Mouse (Mus musculus): Measurements from ENCODE around the gene Nr4a1.
A peak's percentile ranks its signal among the peaks of the same experiment; 100 is the strongest.

Gene Nr4a1

DNA sequence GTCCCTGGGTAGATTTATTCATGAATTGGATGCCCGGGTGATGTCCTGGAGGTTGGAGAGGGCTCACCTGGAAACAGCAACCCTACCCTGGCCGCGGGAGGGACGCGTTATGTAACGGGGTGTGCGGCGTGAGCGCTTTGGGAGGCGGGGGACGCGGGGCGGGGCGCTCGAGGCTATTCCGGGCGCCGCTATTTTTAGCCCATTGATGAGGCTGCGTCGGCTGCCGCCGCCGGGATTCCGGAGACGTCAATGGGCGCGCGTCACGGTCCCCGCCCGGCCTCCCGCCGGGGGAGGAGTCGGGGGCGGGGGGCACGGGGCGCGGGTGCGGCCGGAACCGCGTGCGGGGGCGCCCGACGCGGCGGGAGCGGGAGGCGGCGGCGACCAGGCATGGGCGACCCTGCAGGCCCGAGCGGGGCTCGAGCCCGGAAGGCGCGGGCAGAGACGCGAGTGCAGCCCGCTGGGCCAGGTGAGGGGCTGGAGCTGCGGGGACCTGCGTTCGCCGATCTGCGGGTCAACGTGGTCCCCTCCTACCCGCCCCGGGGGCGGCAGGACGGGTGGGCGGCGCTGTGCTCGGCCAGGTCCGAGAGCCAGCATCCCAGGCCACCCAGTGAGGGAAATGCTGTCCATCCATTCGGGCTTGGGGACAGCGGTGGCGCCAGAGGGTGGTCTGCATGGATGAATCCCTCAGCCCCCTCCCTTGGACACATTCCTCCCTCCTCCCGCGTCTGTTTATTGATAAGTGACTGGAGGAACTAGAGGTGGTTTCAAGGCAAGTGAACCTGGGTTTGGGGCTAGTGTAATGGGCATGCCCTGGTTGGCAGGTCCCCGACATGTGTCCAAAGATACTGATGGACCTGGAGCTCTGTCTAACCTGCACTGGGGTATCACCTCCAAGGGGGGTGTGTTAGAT lies at the start of gene Nr4a1:
Nr4a1 (plus strand) TSS at position 384 of the 910 bp plus-strand sequence.
- DNase-seq (ENCODE audit: low spot score in 2 of 2): peak in 1 of 2 experiments; percentile 55

DNA sequence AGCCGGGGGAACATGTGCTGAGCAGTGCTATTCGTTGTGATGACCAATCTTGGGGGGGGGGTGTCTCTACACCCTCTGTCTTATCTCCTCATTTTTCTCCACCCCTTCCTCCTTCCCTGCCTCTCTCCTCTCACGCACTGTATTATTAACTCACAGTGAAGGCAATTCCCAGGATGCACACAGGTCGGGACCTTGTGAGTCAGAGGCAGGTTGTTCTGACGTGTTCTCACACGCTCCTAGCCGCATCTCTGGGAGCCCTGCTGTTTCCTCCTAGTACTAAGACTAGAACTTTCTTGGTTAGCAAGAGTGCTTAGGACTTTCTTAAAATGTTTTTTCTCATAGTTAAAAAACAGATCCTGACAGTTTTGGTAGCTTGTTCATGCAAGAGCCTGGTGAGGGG lies 49.3 kb upstream of the Nr4a1 start:
- DNase-seq (ENCODE audit: low spot score in 2 of 2): no peak

DNA sequence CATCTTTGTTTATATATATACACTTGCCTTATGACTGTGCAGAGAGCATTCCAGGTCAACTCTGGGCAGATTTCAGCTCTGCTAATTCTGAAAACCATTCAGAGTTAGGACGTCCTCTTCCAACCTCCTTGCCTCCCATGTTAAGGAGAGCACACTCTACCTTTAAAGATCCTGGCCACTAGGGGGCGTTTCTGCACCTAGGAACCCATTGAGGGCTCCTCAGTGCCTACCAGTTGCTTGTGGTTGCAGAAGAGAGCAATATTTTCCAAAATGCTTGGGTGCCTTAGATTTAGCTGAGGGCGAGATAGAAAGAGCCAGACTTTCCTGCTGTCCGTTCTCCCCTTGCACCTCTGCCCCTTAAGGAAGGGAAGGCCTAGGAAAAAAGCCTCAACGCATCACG lies 43.8 kb upstream of the Nr4a1 start:
- DNase-seq (ENCODE audit: low spot score in 2 of 2): peak in 1 of 2 experiments; percentile 75

DNA sequence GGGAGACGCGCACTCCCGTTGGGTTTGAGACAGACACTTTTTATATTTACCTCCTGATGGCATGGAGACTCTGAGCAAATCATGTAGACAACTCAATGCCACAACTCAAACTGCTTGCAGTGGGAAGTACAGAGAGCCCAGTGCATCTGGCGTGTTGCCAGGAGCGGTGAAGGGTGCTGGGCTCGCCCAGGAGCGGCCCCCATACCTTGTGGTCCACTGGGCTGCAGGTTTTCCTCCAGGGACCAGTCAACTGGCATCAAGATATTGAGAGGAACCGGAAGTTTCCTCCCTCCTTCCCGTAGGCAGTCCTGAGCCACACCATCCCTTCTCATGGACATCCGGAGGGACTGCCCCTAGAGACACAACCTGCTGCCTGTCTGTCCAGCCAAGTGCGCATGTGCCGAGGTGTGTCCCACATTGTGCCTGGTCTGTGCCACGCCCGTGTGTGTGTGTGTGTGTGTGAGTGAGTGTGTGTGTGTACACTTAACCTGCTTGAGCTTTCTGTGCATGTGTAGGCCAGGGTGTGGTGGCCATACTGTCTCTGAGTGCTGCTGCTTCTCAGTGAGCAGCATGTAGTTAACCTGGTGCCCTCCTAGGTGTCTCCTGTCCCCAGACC lies 43.0 kb upstream of the Nr4a1 start:
- DNase-seq (ENCODE audit: low spot score in 2 of 2): no peak

DNA sequence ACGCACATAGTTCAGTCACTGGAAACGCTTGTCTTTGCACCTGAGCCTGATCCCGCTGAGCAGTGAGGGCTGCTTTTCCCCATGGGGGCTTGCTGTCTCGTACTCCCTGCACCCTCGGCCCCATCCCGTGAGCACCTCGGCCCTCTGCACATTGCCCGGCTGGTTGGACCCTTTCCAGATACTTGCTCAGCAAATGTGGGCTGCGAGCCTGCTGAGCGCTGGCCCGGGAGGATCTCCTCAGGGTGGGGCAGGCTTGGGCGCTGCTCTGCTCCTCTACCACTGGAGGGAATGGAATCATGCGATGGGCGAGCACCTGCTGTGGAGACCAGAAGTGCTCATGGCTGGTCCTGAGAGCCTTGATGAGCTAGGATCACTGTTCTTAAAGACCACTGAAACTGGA lies 41.6 kb upstream of the Nr4a1 start:
- no peak for DNase-seq (ENCODE audit: low spot score in 2 of 2)

DNA sequence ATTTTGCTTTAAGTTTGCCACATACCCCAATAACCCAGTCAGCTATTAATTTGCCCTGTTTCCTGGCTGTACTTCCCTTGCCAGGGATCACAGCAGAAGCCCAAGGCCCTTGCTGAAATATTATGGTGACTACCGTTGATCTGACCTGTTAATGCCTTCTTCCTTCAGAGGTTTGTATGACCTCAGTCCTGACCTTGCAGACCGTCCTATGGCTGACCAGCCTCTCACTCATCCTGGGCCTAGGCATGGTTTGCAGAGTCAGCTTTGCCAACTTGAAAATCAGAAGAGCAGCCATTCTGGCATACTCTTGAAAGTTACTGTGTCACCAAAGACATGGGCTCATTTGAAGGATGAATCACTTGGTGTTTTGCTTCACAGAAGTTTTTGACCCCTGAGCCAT lies 38.9 kb upstream of the Nr4a1 start:
- DNase-seq (ENCODE audit: low spot score in 2 of 2): no peak

DNA sequence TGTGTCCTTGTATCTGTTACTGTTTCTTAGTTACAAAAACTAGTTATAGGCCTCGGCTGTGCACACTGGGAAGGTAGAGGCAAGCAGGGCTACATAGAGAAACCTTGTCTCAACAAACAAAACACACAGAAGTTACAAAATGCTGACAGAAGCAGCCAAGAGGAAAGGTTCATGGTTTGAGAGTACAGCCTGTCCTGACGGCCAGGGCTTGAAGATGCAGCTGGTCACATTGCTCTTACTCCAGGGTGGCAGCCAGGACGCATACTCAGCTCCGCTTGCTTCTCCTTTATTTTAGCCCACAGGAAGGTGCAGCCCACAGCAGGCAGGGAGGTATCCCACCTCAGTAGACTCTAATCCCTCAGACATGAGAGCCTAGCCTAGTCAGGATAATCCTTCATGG lies 38.0 kb upstream of the Nr4a1 start:
- no peak for DNase-seq (ENCODE audit: low spot score in 2 of 2)

DNA sequence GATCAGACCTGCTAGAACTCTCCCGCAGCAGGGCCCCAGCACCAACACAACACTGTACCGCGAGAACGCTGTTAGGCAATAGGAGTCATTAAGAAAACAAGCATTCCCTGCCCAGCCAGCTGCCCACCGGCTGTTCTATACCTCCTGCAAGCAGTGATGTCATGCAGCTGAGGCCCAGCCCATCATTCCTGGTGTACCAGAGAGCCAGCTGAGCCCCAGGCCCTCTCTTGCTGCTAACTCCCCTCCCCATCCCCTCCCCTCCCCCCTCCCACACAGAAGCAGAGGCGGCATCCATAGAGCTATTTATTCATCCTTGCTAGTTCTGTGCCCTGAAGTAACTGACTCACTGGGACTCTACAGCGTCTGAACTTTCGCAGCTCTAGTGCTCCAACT lies 33.2 kb upstream of the Nr4a1 start:
- no peak for DNase-seq (ENCODE audit: low spot score in 2 of 2)

DNA sequence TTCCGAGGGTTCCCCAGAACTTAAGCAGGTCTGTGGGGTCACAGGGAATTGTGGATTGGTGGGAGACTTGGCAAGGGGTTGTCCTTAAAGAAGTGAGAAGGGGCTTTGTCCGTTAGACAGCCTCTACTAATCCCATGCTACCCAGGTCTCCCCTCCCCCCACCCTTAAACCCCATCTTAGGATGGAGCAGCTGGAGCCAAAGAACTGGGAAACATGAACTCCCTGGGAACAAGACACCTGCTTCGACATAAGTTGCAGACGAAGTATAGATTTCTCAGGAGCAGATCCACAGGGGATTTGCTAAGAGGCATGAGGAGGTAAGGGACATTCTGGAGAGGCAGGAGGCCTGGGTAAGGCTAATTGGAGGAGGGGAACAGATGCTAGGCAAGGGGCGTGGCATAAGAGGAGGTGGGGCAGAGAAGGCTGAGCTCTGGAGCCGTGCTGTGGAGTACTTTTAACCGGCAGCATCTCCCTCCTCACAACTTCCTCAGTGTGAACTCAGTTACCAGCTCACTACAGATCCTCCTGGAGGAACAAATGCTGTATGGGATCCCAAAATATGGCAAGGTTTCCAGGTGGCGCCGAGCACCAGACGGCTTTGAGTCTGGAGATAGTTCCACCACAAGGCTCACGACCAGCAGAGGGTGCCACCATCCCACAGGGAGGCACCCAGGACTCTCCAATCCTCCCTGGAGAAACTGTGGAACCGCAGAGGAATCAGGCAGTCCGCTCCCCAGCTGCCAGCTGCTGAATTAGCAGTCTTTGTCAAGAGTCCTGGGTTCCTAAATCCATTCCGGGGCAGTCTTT lies 32.6 kb upstream of the Nr4a1 start:
- DNase-seq (ENCODE audit: low spot score in 2 of 2): peak; percentile 54 to 82

DNA sequence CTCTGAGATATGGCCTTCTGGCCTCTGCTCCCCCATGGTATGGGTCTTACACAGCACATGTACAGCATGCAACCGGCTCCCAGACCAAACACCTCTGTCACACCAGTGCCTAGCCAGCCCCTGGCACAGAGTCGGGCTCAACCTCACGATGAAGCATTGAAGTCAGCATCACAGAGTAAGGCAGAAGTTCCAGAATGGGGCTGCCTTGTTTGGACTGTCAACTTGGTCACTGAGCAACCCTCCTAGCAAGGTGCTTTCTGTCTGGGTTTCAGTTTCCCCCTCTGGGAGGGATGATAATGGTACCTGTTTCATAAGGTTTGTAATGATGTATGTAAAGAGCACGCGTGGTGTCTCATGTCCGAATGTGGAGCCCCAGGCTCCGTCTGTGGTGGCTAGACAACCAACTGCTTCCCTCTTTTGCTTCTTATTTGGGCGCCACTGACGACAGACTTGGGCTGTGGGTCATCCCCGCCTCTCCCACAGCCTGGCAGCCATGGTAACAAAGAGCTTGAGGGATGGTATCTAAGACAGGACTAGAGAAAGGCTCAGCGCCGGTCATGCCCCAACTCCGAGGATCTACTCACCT lies 31.1 kb upstream of the Nr4a1 start:
- no peak for DNase-seq (ENCODE audit: low spot score in 2 of 2)

DNA sequence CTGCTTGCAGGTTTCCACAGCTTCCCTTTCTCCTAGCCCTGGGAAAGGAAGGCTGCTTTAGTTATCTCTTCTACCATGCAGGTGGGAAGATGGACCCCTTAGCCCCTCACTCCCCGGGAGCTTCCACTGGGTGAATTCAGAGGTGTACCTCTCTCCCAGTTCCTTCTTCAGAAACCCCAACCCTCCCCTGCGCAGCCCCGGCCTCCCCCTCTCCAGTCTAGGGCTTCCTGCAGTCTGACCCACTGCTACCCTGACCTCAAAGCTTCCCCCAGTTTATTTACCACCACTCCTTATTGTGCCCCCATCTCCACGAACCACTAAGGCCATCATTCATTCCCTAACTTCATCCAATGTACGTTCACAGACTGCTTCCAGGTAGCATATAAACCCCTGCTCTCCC lies 30.5 kb upstream of the Nr4a1 start:
- DNase-seq (ENCODE audit: low spot score in 2 of 2): no peak

DNA sequence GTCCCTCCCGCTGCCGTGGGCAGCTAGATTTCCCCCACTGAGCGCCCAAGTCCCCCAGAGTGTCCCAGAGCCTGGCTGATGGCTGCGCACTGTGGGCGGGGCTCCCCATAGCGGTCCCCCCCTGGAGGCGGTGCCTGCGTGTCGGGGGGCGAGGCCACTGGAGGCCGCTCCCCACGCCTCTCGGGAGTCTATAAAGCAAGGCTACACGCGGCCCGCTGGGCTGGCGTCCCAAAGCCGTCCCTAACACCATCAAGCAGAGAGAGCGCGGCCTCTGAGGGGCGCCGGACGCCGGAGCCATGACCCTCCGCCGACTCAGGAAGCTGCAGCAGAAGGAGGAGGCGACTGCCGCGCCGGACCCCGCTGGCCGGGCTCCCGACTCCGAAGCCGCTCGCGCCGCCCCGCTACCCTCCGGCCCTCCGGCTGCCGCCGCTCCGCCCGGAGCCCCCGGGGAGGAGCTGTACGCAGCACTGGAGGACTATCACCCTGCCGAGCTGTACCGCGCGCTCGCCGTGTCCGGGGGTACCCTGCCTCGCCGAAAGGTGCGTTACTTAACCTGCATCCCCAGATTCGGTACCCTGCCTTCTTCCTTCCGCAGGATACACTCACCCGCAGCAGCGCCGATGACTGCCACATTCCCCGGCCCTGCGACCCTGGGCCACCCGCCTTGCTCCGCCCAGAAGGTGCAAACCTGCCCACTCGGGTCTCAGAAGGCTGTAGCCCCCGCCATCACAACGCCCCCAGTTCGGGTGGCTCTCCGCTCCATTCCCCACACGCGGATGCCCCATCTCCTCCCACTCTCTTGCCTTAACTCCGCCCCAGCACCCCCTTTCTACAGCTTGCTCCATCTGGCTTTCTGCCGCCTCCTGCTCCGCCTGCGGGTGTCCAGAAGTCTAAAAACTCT lies 29.8 kb upstream of the Nr4a1 start, which contains the start of gene Grasp:
Grasp (plus strand) TSS at position 183 of the 901 bp plus-strand sequence.
- DNase-seq (ENCODE audit: low spot score in 2 of 2): peak; percentile 48 to 75

DNA sequence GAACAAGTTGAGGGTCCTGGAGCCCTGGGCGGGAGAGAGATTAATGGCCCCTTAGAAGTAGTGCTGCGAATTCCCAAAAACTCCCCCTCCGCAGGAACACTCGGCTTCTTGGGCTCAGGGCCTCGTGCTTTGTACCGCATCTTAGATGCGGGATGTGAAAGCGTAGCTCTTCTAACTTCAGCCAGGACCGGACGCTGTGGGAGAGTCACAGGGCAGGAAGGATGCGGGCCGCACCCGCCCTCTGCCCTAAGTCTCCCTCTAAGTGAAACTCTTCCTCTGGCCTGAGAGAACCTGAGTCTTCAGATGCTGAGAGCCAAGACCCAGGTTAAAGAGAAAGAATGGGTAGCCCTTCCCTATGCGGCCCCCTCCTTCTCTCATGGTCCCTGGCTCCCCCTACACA lies 29.1 kb upstream of the Nr4a1 start:
- no peak for DNase-seq (ENCODE audit: low spot score in 2 of 2)

DNA sequence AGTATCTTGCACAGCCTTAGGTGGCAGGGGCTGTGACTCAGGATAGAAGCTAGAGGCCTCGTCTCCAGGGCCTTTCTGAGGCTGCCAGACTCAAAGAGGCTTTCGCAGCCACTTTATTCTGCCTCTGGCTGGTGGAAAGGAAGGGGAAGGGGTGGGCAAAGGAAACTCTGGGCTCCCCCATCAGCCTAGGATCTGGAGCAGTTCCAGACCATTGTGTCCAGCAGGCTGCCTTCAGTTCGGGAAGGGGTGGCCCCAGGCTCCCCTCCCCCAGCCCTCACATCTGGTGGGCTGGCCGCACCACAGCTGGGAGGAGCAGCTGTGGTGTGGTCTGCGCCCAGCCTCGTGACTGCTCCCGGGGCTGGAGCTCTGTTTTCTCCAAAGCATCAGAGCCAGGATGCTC lies 26.1 kb upstream of the Nr4a1 start:
- no peak for DNase-seq (ENCODE audit: low spot score in 2 of 2)

DNA sequence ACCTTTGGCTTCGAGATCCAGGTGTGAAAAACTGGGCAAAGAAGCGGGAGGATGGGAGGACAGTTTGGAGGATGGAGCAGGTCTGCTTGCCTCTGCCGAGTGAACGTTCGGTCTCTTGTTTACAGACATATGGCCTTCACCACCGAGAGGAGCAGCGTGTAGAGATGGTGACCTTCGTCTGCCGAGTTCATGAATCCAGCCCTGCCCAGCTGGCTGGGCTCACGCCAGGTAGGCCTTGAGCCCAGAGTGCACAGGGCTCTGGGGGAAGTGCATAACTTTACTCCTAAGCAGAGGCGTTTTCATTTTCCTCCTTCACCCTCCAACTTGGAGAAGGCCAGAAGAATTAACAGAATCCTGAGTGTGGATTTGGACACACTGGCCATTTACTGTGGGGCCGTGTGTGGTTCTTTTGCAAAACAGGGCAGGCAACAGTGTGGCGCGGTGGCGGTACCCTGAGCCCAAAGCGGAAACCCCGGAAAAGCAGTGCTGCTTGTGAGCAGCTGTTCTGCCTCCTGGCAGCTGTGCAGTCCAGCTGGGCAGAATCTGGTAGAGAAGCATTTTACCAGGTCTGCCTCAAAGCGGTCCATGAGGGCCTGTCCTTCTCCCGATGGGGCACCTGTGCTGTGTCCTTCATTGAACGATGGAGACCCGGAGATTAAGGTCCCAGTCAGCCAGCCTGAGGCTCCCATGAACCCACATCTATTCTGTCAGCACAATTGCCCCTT lies 25.0 kb upstream of the Nr4a1 start:
- DNase-seq (ENCODE audit: low spot score in 2 of 2): no peak

DNA sequence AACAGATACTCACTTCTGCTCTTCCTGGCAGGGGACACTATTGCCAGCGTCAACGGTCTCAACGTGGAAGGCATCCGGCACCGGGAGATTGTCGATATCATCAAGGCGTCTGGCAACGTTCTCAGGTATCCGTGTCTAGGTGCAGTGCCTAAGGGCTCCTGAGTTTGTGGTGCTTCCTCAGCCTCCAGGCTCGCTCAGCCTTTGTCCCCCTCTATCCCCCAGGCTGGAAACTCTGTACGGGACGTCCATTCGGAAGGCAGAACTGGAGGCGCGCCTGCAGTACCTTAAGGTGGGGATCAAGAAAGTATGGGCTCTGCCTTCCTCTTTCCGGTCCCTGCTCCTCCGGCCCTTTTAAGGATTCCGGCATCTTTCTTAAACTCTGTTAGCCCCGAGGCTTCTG lies 23.6 kb upstream of the Nr4a1 start:
- no peak for DNase-seq (ENCODE audit: low spot score in 2 of 2)

DNA sequence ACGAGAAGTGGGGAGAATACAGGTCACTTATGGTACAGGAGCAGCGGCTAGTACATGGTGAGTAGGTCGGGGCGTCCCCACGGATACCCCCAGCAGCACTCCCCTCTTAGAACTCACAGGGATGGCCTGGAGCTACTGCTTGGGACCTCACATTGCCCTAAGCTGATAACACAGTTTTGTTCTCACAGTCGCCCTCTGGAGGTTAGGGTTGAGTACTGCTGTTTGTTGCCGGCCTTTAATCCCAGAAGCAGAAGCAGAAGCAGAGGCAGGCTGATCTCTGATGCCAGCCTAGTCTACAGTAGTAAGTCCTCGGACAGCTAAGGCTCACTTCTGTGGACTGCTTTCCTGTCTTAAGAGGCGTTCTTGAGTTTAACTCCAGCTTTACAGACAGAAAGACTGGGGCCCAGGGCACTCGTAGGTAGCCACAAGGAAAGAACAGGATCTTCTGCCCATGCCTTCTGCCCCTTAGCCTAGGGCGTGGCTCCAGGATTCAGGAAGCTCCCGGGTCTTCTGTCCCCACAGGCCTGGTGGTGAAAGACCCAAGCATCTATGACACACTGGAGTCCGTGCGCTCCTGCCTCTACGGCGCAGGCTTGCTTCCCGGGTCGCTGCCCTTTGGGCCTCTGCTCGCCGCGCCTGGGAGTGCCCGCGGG lies 22.9 kb upstream of the Nr4a1 start:
- peak in 1 of 2 experiments; percentile 53 for DNase-seq (ENCODE audit: low spot score in 2 of 2)

DNA sequence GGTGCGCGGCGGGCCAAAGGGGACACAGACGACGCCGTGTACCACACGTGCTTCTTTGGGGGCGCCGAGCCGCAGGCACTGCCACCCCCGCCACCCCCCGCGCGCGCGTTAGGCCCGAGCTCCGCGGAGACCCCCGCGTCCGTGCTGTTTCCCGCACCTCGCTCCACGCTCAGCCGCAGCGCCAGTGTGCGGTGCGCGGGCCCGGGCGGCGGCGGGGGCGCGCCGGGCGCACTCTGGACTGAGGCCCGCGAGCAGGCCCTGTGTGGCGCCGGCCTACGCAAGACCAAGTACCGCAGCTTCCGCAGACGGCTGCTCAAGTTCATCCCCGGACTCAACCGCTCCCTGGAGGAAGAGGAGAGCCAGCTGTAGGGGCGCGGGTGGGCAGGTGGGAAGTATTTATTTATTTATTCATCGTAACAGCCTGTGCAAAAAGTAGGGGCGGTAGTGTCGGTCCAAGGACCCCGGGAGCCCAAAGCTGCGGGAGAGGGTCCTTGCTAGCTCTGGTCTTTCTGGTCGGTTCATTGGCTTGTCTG lies 22.4 kb upstream of the Nr4a1 start:
- DNase-seq (ENCODE audit: low spot score in 2 of 2): no peak

DNA sequence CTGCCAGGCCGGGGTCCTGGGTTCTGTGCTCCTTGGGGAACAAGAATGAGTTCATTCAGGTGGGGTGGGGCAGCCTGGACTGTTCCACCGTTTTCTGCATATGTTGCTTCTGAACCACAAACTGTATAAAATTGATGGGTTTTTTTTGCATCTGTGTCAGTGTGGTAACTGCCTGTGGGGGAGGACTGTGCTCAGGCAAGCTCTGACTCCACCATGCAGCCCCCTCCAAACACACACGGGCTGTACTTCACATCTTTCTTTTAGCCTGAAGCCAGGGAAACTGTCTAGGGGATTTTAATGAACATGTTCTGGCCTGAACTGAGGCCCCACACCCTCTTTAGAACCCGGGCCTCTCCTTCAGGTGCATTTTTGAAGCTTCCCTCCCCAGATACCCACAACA lies 21.5 kb upstream of the Nr4a1 start:
- DNase-seq (ENCODE audit: low spot score in 2 of 2): no peak

Measured in spleen, postnatal 10 days (tissue).